Mouse (Mus musculus) embryo, embryonic 11 days (tissue): ENCODE data around the gene Nup107.
A peak's percentile ranks its signal among the peaks of the same experiment; 100 is the strongest.
"Not testable (repeated sequence)": the region's sequence is repeated elsewhere in the genome, so short reads cannot be mapped to it uniquely, and the experiment has no call there.

ENCODE experiments used
- DNase-seq: peaks from one replicate; pipeline ENCODE4 v3.0.0-alpha.2; 2015

The Nup107 gene

DNA sequence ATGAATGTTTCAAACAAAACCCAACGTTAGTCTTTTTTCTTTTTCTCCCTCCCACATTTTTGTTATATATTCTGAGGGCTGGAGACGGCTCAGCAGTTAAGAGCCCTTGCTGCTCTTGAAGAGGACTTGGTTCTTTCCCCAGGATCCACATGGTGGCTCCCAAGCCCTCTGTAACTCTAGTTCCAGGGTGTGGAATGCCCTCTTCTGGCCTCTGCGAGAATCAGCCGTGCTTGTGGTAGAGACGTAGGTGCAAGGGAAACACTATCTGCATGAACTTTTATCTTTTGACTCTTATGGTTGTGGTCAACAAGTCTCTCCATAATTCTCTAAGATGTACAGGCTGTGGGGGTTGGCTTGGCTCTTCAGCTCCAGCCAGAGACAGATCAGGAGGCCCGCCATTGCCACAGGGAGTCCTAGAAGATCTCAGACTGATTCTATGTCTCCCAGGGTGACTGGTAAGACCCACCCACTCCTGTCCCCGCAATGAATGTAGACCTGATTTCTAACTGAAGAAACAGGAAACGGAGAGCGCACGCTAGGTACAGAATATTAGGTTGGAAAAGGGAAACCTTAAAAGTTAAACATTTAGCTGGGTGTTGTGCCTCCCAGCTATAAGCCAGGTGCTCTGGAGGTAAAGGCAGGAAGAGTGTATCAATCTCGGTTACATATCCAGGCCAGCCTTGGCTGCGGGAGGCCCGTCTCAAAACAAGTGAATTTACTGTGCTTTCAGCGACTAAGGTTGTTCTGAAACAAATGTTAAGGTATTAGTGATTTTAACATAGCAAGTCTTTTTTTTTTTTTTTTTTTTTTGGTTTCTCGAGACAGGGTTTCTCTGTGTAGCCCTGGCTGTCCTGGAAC is 61.0 kb downstream of the Nup107 start:
- peak; percentile 51 for DNase-seq

DNA sequence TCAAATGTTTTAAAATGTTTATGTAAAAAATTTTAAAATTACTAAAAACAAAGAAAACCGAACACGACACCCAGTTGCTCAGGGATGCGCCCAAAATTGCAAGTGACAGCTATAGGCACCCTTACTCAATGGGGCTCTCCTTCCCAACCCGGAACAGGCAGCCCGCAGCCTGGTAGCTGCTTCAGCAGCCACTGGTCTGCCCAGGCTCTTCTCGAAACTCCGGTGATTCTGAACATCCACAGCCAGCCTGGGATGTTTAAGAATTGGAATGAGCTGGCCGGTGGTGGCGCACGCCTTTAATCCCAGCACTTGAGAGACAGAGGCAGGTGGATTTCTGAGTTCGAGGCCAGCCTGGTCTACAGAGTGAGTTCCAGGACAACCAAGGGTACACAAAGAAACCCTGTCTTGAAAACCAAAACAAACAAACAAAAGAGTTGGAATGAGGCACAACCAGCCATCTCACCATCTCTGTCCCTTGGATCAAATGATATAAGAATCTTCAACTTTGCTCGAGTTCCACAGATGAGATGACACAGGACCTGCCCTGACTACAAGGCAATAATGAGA is 61.8 kb downstream of the Nup107 start:
- DNase-seq: no peak

- DNase-seq: no peak
These were observed 62.4 kb downstream of the Nup107 start for GRCm38 (mm10) chr10:117730140-117730539.

- DNase-seq: no peak
These were observed 63.2 kb downstream of the Nup107 start for GRCm38 (mm10) chr10:117729139-117729814.

DNA sequence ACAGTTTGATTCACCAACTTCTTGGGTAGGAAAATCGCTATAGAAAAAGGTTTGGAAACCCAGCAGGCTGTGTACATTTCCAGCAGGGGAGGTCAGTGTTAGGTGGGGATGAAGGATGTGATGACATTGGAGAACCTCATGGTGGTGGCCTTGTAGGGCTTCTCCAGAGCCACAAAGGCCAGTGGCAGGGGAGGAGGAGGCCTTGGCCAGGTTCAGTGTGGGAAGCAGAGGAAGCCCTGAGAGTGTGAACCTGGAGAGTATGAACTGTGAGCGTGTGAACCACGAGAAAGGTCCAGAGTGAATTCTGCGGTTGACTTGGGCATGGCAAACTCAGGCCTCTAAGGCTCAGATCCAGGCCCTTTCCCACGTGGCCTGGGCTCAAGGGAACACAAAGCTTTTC is 63.9 kb downstream of the Nup107 start:
- DNase-seq: no peak

- no peak for DNase-seq
These were observed 64.9 kb downstream of the Nup107 start for GRCm38 (mm10) chr10:117727518-117728110.

DNA sequence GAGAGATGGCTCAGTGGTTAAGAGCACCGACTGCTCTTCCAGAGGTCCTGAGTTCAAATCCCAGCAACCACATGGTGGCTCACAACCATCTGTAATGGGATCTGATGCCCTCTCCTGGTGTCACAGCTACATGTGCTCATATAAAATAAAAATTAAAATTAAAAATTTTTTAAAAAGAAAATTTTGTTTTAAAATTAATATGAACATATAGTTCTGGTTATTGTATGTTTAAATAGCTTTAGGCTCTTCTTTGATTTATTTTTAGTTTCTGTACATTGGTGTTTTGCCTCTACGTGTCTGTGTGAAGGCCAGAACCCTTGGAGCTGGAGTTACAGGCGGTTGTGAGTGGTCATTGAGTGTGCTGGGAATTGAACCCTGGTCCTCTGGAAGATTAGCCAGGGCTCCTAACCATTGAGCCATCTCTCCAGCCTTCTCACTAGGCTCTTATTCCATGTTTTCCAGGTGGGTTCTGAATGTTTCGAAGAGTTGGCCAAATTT is 65.6 kb downstream of the Nup107 start:
- DNase-seq: no peak

GRCm38 (mm10) chr10:117726350-117726749 is 66.2 kb downstream of the Nup107 start:
- DNase-seq: no peak

GRCm38 (mm10) chr10:117725671-117726070 is 66.8 kb downstream of the Nup107 start:
- no peak for DNase-seq

- DNase-seq: no peak
These were observed 67.6 kb downstream of the Nup107 start for GRCm38 (mm10) chr10:117724804-117725361.

GRCm38 (mm10) chr10:117724136-117724718 is 68.3 kb downstream of the Nup107 start:
- no peak for DNase-seq

GRCm38 (mm10) chr10:117718161-117719119 is 74.1 kb downstream of the Nup107 start:
- DNase-seq: no peak

DNA sequence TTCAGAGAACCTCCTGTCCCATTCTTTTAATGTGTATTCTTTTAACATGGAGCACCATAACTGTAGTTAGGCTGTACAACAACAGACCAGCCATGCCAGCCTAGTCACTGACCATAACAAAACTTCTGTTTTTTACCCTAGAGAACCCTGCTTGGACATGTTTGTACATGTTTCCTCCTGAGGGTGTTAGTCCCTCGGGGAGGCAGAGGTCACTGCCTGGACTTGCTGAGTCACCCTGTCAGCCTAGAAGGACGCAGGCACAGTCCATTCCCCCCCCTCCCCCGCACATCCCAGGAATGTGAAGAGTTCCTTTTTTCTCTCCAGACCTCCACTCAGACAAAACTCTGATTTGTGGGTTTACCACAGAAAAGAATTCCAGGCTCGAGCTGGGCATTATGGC is 74.9 kb downstream of the Nup107 start:
- peak; percentile 66 for DNase-seq

DNA sequence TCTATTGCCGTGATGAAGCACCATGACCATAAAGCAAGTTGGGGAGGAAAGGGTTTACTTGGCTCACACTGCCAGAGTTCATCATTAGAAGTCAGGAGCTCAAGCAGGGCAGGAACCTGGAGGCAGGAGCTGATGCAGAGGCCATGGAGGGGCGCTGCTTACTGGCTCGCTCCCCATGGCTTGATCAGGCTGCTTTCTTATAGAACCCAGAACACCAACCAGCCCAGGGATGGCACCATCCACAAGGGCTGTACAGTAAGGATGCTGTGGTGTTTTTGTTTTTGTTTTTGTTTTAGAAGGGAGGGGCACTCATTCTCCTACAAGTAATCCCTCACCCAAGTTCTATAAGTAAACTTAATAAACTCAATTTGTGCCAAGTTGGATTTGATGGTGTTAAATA is 75.8 kb downstream of the Nup107 start:
- no peak for DNase-seq

- not testable (repeated sequence) for DNase-seq
These were observed 76.9 kb downstream of the Nup107 start for GRCm38 (mm10) chr10:117715654-117716053.

DNA sequence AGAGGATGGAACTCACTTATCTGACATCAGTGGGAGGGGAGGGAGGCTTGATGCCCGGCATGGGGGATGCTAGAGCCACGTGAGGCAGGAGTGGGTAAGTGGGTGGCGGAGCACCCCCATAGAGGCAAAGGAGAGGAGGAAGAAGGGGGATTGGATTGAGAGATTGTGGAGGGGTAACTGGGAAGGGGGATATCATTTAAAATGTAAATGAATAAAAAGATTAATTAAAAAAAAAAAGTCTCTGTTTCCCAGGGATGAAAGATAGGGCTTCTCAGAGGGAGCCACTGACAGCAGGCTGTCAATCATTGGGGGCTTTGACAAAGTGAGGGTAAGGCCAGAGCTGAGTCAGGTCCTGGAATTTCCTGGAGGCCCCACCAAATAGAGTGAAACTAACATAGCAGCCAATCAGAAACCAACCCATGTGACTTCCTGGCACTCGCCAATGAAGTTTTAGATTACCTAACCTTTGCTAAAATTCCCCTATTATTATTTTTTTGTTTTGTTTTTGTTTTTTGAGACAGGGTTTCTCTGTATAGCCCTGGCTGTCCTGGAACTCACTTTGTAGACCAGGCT is 77.5 kb downstream of the Nup107 start:
- DNase-seq: no peak

DNA sequence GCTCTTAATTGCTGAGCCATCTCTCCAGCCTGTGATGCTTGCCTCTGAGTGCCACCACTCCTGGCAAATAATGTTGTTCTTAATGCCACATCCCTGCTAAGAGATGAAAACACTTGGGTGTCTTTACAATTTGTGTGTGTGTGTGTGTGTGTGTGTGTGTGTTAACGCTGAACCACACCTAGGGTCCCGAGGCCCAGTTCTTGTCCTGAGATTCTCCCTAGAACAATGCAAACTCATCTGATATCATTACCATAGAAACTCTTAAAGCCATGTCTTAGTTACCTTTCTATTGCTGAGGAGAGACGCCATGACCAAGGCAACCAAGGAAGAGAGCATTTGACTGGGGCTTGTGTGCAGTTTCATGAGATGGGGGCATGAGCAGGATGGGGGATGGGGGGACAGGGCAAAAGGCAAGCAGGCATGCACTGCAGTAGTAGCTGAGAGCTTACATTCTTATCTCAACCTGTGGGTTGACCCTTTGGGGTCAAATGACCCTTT is 78.4 kb downstream of the Nup107 start:
- no peak for DNase-seq

DNA sequence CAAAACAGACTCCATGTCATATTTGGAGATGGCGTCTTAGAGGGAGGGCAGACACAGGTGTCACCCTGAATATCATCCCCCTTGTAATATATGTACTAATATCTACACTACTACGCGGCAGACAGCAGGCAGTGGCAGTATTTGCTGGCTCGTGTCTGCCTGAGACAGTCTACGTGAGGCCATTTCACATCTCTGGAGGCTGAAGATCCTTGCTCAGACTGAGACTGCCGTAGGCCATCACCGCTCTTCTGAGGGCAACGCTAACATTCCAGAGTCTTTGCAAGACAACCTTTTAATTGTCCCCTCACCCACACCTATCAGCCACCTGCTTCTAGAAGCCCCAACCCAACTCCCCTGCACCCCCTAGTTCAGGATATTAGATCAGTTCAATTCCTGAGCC is 79.0 kb downstream of the Nup107 start:
- DNase-seq: no peak

- DNase-seq: no peak
These were observed 79.6 kb downstream of the Nup107 start for GRCm38 (mm10) chr10:117712871-117713270.

GRCm38 (mm10) chr10:117712191-117712754 is 80.2 kb downstream of the Nup107 start:
- no peak for DNase-seq
